Mouse (Mus musculus): Measurements from ENCODE around the gene Lhfpl1. TPM values are rescaled to one million over a fixed set of nuclear protein-coding genes. Genes with fewer than 3 reads are reported as not detected.
"Not testable (repeated sequence)": the region's sequence is repeated elsewhere in the genome, so short reads cannot be mapped to it uniquely, and the experiment has no call there.

Gene Lhfpl1
- not detected for total RNA-seq (2022)

- no peak for DNase-seq (ENCODE audit: low spot score)
Observed at GRCm38 (mm10) chrX:145348377-145349203, at the start of gene Lhfpl1. Gene Lhfpl1, minus strand, starts transcription at chrX:145349089.

- DNase-seq (ENCODE audit: low spot score): no peak
Observed at GRCm38 (mm10) chrX:145371839-145372238, 22.9 kb upstream of the Lhfpl1 start.

GRCm38 (mm10) chrX:145362527-145362926, 13.6 kb upstream of the Lhfpl1 start:
- DNase-seq (ENCODE audit: low spot score): no peak

GRCm38 (mm10) chrX:145342402-145342801, 6.5 kb downstream of the Lhfpl1 start:
- DNase-seq (ENCODE audit: low spot score): no peak

- no peak for DNase-seq (ENCODE audit: low spot score)
Observed at GRCm38 (mm10) chrX:145336141-145336540, 12.7 kb downstream of the Lhfpl1 start.

- no peak for DNase-seq (ENCODE audit: low spot score)
Observed at GRCm38 (mm10) chrX:145308555-145308954, 40.3 kb downstream of the Lhfpl1 start.

GRCm38 (mm10) chrX:145307174-145307573, 41.7 kb downstream of the Lhfpl1 start:
- peak; percentile 6 for DNase-seq (ENCODE audit: low spot score)

- not testable (repeated sequence) for DNase-seq (ENCODE audit: low spot score)
Observed at GRCm38 (mm10) chrX:145300232-145300631, 48.7 kb downstream of the Lhfpl1 start.

GRCm38 (mm10) chrX:145272209-145272608, 76.7 kb downstream of the Lhfpl1 start:
- DNase-seq (ENCODE audit: low spot score): no peak

GRCm38 (mm10) chrX:145271768-145272167, 77.1 kb downstream of the Lhfpl1 start:
- DNase-seq (ENCODE audit: low spot score): no peak

GRCm38 (mm10) chrX:145261803-145262202, 87.1 kb downstream of the Lhfpl1 start:
- no peak for DNase-seq (ENCODE audit: low spot score)

Other genes with a start within 250 kb of the Lhfpl1 start
- 10 to 100 TPM in 2 of 4 experiments, 1 to 10 TPM in 2; 6.2 to 17.6 (median 11.0) TPM for gene Amot, start 156.1 kb upstream of the Lhfpl1 start, total RNA-seq (2022)

All from heart, adult 8-10 months (tissue).